Mouse (Mus musculus) stomach, embryonic 15.5 days (tissue): ENCODE measurements around the gene Sp6. TPM values are rescaled to one million over a fixed set of nuclear protein-coding genes. Genes with fewer than 3 reads are reported as not detected.

Source experiments
- ATAC-seq: fragments of 200-750 bp; cut with Nextera tagmentation; 2 replicates; pipeline ENCODE4 v1.8.0; 2017; ENCODE audit warnings: low read depth, moderate number of reproducible peaks, moderate TSS enrichment; ENCODE audit not compliant: insufficient read depth, low FRiP score
- H3K27ac ChIP-seq: fragments of 300-500 bp; sonication (generic); 2 replicates; pipeline ENCODE4 v1.5.1; 2015; ENCODE audit warnings: mild to moderate bottlenecking, inconsistent platforms
- H3K27me3 ChIP-seq: fragments of 300-500 bp; sonication (generic); replicated peaks from 2 replicates; pipeline ENCODE4 v1.6.1; 2015; ENCODE audit warnings: inconsistent platforms
- H3K36me3 ChIP-seq: fragments of 300-500 bp; sonication (generic); 2 replicates; pipeline ENCODE4 v1.6.1; 2015; ENCODE audit warnings: inconsistent platforms
- H3K4me1 ChIP-seq: fragments of 300-500 bp; sonication (generic); 2 replicates; pipeline ENCODE4 v1.6.1; 2015; ENCODE audit warnings: inconsistent platforms
- H3K4me2 ChIP-seq: fragments of 300-500 bp; sonication (generic); 2 replicates; pipeline ENCODE4 v1.6.1; 2015; ENCODE audit warnings: mild to moderate bottlenecking, inconsistent platforms
- H3K4me3 ChIP-seq: fragments of 300-500 bp; sonication (generic); replicated peaks from 2 replicates; pipeline ENCODE4 v1.5.1; 2015; ENCODE audit warnings: inconsistent platforms
- H3K9ac ChIP-seq: fragments of 300-500 bp; sonication (generic); 2 replicates; pipeline ENCODE4 v1.6.1; 2015; ENCODE audit warnings: inconsistent platforms
- H3K9me3 ChIP-seq: fragments of 300-500 bp; sonication (generic); 2 replicates; pipeline ENCODE4 v1.6.1; 2016; ENCODE audit warnings: inconsistent platforms
- WGBS: fragments of 180-500 bp; shearing (Covaris S2); methylation state at CpG from one replicate; pipeline ENCODE4 v1.1.7; 2015; 5-methylcytosine and 5-hydroxymethylcytosine counted together
- polyA plus RNA-seq: library from polyadenylated mRNA; unstranded; fragments of >200 nt; fragmentation: Nextera tagmentation; extraction: Ambion mirVana; gene quantifications from 2 replicates; pipeline ENCODE4 v1.2.1, GENCODE M21; 2015

Gene Sp6
- polyA plus RNA-seq, 1 experiment from 2014 or later, result 3.7 TPM

- no peak overlapping the region for H3K4me3 ChIP-seq
- H3K4me1 ChIP-seq, result no peaks in the 10 kb centered on the region
- WGBS, result 49% methylated on average over 9 of the region's 9 CpGs
- H3K27ac ChIP-seq, result no peak overlapping the region
- ATAC-seq, result no peak
- H3K36me3 ChIP-seq, result no peaks in the 10 kb centered on the region
- H3K27me3 ChIP-seq, result 0 out of 2 replicates have a peak, but pooled peaks cover 16% of the 10 kb centered on the region
- no peak overlapping the region for H3K9ac ChIP-seq
- H3K4me2 ChIP-seq, result no peak overlapping the region
- no peaks in the 10 kb centered on the region for H3K9me3 ChIP-seq
Observed at GRCm38 (mm10) chr11:97007093-97007794, 6.0 kb upstream of the Sp6 start.

- Histone ChIP-seq H3K9me3 (no peaks in the 10 kb centered on the region), H3K36me3 (no peaks in the 10 kb centered on the region), H3K4me3 (no peak overlapping the region), H3K9ac (no peak overlapping the region), H3K4me1 (no peaks in the 10 kb centered on the region), H3K27ac (no peak overlapping the region), H3K4me2 (no peak overlapping the region), H3K27me3 (0 out of 2 replicates have a peak, but pooled peaks cover 16% of the 10 kb centered on the region)
- whole genome bisulfite sequencing, result 47% methylated on average over 8 of the region's 8 CpGs
- ATAC-seq, result no peak
Observed at GRCm38 (mm10) chr11:97009198-97009790, 3.9 kb upstream of the Sp6 start.

DNA sequence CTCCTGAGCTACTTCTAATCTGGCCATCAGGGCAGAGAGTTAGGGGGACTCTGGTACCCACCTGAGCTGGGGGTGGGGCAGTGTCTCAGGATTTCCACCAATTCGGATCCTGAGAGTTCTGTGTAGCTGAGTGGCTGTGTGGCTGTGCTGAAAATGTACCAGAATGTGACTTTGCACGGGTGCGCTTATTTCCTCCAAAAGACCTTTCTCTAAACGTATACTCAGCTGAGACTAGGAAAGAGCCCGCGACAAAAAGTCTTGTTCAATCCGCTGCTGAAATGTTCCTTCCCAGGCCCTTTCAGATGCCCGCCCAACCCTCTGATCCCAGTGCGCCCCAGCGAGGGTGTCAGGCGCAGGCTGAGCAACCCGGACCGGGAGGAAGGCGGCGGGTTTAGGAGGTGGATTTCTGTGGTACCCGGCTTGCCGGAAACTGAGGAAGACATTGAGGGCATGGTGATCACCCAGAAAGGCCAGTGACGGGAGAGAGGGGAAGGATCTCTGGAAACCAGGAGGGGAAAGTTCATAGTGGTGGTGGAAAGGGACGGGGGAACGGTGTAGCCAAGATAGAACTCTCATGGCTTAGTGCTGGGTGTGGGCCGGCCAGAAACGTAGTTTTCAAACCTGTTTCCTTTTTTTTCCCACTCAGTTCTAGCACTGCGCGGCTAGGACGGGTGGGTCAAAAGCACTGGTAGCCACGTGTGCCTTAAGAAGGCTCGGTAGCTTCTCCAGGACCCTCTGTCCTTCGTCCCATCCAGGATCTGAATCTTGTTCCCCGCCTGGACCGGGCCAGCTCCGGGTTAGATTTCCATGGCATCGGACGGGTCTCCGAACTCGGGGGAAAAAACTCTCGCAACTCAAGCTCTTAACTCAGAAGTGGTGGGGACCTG, 4.7 kb downstream of the Sp6 start:
- Histone ChIP-seq H3K9me3 (no peaks in the 10 kb centered on the region), H3K27ac (no peak overlapping the region), H3K36me3 (no peaks in the 10 kb centered on the region), H3K9ac (no peak overlapping the region), H3K27me3 (peaks cover 66% of the 10 kb centered on the region), H3K4me3 (peak overlapping the region; percentile 42), H3K4me2 (peak overlapping the region; percentile 69), H3K4me1 (peaks cover 35% of the 10 kb centered on the region)
- WGBS, result 2% methylated on average over 36 of the region's 36 CpGs
- no peak for ATAC-seq

DNA sequence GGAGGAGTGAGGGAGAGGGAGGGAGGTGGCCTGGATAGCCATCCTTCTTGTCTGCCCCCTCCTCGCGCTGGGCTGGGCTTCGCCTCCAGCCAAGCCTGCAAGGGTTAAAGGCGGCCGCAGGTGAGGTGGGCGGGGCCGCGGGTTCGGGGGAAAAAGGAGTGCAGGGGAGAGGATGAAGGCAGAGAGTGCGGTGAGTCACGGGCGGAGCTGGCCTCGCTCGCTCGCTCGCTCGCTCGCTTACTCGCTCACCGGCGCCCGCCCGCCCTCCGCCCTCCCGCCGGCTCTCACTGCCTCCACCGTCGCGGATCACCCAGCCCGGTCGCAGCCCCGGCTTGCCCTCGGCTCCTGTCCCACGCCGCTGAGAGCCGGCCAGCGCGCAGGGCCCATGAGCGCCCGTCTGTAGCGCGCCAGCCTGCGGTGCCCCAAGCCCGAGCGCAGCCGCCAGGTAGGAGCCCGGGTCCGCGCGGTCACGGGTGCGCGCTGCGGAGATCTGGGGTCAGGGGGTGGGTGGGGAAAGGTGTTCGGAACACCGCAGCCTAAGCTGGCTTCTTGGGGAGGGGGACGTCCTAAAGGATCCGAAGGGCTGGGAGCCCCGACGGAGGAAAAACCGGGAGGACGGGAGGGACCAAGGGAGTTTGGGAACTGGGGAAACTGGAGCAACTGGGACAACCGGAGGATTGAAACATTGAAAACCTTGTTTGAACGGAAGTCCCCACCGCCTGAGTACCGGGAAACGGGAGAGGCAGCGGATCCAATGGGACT, 5.6 kb downstream of the Sp6 start:
- Histone ChIP-seq H3K36me3 (no peaks in the 10 kb centered on the region), H3K4me2 (peak overlapping the region; percentile 69), H3K4me1 (peaks cover 35% of the 10 kb centered on the region), H3K4me3 (peak overlapping the region; percentile 42), H3K27me3 (peaks cover 73% of the 10 kb centered on the region), H3K9me3 (no peaks in the 10 kb centered on the region), H3K27ac (0 out of 2 replicates have a peak overlapping the region, but pooled peaks have one; percentile 1), H3K9ac (no peak overlapping the region)
- ATAC-seq, result 0 out of 2 replicates have a peak, but pooled peaks have one; percentile 36
- WGBS, result under 1% methylated on average over 67 of the region's 68 CpGs

GRCm38 (mm10) chr11:97019345-97019708, 6.1 kb downstream of the Sp6 start:
- WGBS, result 9% methylated on average over 13 of the region's 13 CpGs
- H3K4me1 ChIP-seq, result peaks cover 35% of the 10 kb centered on the region

GRCm38 (mm10) chr11:97021121-97021765, 8.0 kb downstream of the Sp6 start:
- peak overlapping the region; percentile 53 for H3K4me3 ChIP-seq
- H3K4me2 ChIP-seq, result peak overlapping the region; percentile 95
- H3K36me3 ChIP-seq, result no peaks in the 10 kb centered on the region
- WGBS, result 3% methylated on average over 26 of the region's 27 CpGs
- H3K9me3 ChIP-seq, result no peaks in the 10 kb centered on the region
- no peak for ATAC-seq
- H3K4me1 ChIP-seq, result peaks cover 47% of the 10 kb centered on the region
- peaks cover 71% of the 10 kb centered on the region for H3K27me3 ChIP-seq
- H3K27ac ChIP-seq, result no peak overlapping the region
- no peak overlapping the region for H3K9ac ChIP-seq

More at GRCm38 (mm10) chr11:97019345-97019708, 6.1 kb downstream of the Sp6 start:
- Histone ChIP-seq H3K4me2 (peak overlapping the region; percentile 69), H3K4me3 (peak overlapping the region; percentile 42), H3K9me3 (no peaks in the 10 kb centered on the region), H3K36me3 (no peaks in the 10 kb centered on the region), H3K9ac (no peak overlapping the region), H3K27ac (0 out of 2 replicates have a peak overlapping the region, but pooled peaks have one; percentile 1), H3K27me3 (peaks cover 79% of the 10 kb centered on the region)
- no peak for ATAC-seq

- WGBS, result under 1% methylated on average over 50 of the region's 50 CpGs
- Histone ChIP-seq H3K4me1 (peaks cover 48% of the 10 kb centered on the region), H3K4me3 (peak overlapping the region; percentile 53), H3K4me2 (peak overlapping the region; percentile 95), H3K9ac (peak overlapping the region; percentile 40; the same call in 1 of the 2 replicates), H3K9me3 (no peaks in the 10 kb centered on the region), H3K27me3 (peaks cover 63% of the 10 kb centered on the region), H3K36me3 (no peaks in the 10 kb centered on the region), H3K27ac (no peak overlapping the region)
- ATAC-seq, result peak; percentile 32; the same call in 1 of the 2 replicates
Observed at GRCm38 (mm10) chr11:97021873-97022484, 8.8 kb downstream of the Sp6 start.

DNA sequence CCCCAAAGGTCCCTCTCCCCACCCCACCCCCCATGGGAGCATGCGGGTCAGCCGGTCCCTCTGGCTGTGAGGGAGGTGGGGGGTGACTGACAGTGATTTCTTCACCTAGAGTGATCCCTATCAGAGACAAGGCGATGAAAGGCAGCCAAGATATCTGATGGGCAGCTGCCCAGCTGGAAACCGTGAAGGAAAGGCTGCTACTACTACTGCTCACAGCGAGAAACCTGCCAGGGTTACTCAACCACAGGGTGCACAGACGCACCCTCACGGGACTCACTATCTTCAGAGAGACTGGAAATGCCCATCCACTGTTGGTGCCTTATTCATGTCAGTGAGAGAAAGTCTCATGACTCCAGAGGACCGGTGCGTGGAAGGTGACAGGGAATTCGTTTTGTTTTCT, 11.8 kb downstream of the Sp6 start:
- WGBS, result 45% methylated on average over 10 of the region's 10 CpGs
- Histone ChIP-seq H3K4me3 (no peak overlapping the region), H3K27me3 (peaks cover 41% of the 10 kb centered on the region), H3K9me3 (no peaks in the 10 kb centered on the region), H3K9ac (no peak overlapping the region), H3K36me3 (no peaks in the 10 kb centered on the region), H3K27ac (no peak overlapping the region; the same call in 1 of the 2 replicates), H3K4me2 (no peak overlapping the region), H3K4me1 (peaks cover 28% of the 10 kb centered on the region)
- no peak for ATAC-seq

DNA sequence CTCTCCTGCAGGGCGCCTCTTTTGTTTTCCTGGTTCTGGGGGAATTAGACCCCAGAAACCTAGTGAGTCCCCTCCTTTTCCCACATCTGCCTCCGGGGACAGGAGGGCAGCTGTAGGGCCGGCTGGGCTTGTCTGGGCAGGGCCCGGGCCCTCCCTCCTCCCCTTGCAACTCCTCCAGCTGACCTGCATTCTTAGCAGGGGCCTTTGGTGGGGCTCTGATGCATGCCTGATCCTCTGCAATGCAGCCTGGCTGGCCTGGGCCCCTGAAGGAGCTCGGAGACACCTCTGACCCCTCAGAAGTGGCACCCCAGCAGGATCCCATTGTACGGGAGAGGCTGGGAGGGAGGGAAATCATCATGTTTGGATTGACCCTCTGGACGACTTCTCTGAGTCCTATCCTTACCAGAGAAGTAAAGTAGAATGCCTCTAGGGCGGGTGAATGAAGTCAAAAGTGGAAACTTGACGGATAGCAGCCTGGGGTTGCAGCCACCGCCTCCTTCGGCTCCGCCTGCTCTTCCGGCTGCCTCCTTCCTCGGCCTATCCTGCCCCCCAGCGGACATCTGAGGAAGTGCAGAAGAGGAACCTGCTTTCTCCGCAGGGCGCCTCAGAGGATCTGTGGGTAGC, 12.6 kb downstream of the Sp6 start:
- Histone ChIP-seq H3K9me3 (no peaks in the 10 kb centered on the region), H3K4me2 (peak overlapping the region; percentile 55), H3K27ac (peak overlapping the region; percentile 72), H3K27me3 (peaks cover 33% of the 10 kb centered on the region), H3K4me1 (peaks cover 36% of the 10 kb centered on the region), H3K4me3 (peak overlapping the region; percentile 23), H3K36me3 (no peaks in the 10 kb centered on the region), H3K9ac (peak overlapping the region; percentile 30; the same call in 1 of the 2 replicates)
- ATAC-seq, result peak; percentile 27; the same call in 1 of the 2 replicates
- WGBS, result 2% methylated on average over 17 of the region's 17 CpGs

DNA sequence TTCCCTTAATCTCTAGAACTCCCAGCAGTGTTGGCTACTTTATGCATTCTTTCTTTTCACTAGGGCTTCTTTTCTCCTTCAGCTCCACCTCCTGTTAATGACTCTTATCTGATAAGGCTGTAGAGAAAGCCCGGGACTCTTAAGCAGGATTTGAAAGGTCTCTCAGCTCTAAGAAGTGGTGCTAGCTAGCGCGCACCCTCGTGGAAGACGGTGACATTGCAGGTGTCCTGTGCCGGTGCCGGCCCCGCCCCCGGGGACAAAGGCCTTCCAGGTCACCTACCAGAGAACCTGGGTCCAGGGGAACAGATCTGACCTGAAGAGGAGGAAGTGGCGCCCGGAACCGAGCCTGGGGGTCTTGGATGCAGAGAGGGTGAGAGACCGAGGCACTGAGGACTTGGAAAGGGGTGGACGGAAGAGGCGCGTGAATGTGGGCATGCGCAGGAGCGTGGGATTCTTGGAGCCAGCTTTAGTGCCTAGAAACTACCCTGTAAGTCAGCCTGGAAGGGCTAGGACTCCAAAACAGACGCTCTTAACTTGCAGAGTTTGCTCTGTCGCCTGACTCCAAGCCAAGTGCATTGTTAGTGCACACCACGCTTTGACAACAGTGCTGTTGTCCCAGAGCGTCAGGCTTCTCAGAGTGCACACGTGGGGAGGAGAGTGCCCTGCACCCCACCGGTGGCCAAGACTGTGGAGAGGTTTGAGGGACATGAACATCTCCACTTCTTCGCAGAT, 16.7 kb downstream of the Sp6 start, which contains the start of gene Scrn2:
Scrn2 (plus strand) TSS at position 253 of the 732 bp plus-strand sequence.
- Histone ChIP-seq H3K4me2 (peak within 1 kb of the TSS; percentile 90), H3K36me3 (no peaks in the 10 kb centered on the region), H3K9ac (peak within 1 kb of the TSS; percentile 74; the same call in 1 of the 2 replicates), H3K27me3 (no peaks in the 10 kb centered on the region), H3K4me3 (peak within 1 kb of the TSS; percentile 84), H3K27ac (peak within 1 kb of the TSS; percentile 88), H3K9me3 (no peaks in the 10 kb centered on the region), H3K4me1 (peaks cover 23% of the 10 kb centered on the region)
- peak; percentile 78 for ATAC-seq
- under 1% methylated on average over 25 of the region's 25 CpGs for WGBS
